Mouse (Mus musculus) cerebellum, adult 2 months (tissue): Measurements from ENCODE around the gene 1700025B11Rik.

Experiments used
- CTCF ChIP-seq: fragments of 200-500 bp; IDR thresholded peaks from 2 replicates; pipeline ENCODE4 v1.5.1; 2011; ENCODE audit warnings: low read depth, mild to moderate bottlenecking, control low read depth, low read length, moderate library complexity, borderline replicate concordance; ENCODE audit not compliant: insufficient read depth
- POLR2A ChIP-seq: fragments of 200-500 bp; IDR thresholded peaks from 2 replicates; pipeline ENCODE4 v1.6.1; 2011; ENCODE audit warnings: low read length, control low read depth, borderline replicate concordance; ENCODE audit not compliant: insufficient read depth

DNA sequence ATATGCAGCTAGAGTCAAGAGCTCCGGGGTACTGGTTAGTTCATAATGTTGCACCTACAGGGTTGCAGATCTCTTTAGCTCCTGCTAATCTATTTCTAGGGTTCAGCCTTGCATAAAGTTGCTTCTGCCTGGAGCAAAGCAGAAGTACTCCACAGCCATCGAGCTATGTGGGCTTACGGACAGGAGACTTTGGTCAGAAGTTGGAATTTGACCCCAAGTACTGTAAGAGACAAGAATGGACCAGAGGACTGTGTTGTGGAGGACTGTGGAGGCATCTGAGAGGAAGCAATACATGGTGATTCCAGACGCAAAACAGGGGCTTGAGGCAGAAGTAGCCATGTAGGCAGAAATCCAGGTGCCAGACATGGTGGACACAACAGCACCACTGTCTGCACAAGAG is 17.6 kb upstream of the 1700025B11Rik start:
- TF ChIP-seq CTCF (no peak), POLR2A (no peak)
